Mouse (Mus musculus) ES-E14 (cell line): ENCODE data around the gene Sestd1.

Experiments
- CHD2 ChIP-seq: IDR thresholded peaks from 2 replicates; pipeline ENCODE4 v1.6.1; 2014; ENCODE audit warnings: mild to moderate bottlenecking, low read depth, low read length, inconsistent platforms
- MAFK ChIP-seq: IDR thresholded peaks from 2 replicates; pipeline ENCODE4 v1.6.1; 2014; ENCODE audit warnings: mild to moderate bottlenecking, low read depth, low read length, inconsistent platforms; ENCODE audit not compliant: insufficient read depth
- ZNF384 ChIP-seq: IDR thresholded peaks from 2 replicates; pipeline ENCODE4 v1.6.1; 2012; ENCODE audit warnings: low read depth, low read length, inconsistent platforms

DNA sequence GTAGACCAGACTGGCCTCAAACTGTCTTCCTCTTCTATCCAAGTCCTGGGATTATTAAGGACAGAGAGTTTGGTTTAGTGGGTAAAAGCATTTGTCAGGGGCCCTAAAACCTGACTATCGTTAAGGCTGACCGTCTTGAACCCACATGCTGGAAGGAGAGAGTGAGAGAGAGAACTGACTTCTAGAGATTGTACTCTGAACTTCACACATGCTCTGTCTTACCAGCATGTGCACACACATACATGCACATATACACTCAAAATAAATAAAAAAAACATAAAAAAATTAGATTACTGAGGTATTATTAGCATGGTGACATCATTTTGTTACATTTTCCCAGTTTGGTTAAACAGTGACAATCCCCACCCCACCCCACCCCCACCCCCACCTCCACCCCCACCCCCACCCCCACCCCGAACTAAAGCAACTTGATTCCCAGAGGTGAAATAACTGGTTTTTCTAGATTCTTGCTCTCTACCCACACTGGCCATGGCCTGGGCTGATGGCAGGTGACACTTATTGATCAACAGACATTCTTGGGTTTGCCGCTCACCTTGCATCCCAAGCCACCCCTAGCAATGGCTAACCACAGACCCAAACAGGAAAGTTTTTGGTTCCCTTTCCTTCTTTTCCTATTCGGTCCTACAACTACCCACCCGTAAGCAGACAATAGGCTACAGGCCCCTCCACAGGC is 22.4 kb upstream of the Sestd1 start:
- TF ChIP-seq MAFK (no peak), ZNF384 (no peak), CHD2 (no peak)
